Mouse (Mus musculus) stomach, embryonic 14.5 days (tissue): ENCODE measurements at regions not wholly inside any gene's neighbourhood (a gene's known extent, or its start where the extent isn't known, plus 50 kb on each side); places are given as distances from the start of the nearest gene placed in this dataset.

ENCODE experiments used
- ATAC-seq: fragments of 200-750 bp; cut with Nextera tagmentation; 2 replicates; pipeline ENCODE4 v1.8.0; 2017; ENCODE audit warnings: low read depth, moderate TSS enrichment; ENCODE audit not compliant: insufficient number of reproducible peaks, insufficient read depth, low FRiP score
- H3K27ac ChIP-seq: fragments of 300-500 bp; sonication (generic); 2 replicates; pipeline ENCODE4 v1.5.1; 2014; ENCODE audit warnings: mild to moderate bottlenecking, low read length, moderate library complexity, mixed read lengths
- H3K27me3 ChIP-seq: fragments of 300-500 bp; sonication (generic); 2 replicates; pipeline ENCODE4 v1.6.1; 2014; ENCODE audit warnings: low read length, control low read depth, mixed read lengths; ENCODE audit not compliant: control insufficient read depth, insufficient read depth
- H3K36me3 ChIP-seq: fragments of 300-500 bp; sonication (generic); 2 replicates; pipeline ENCODE4 v1.6.1; 2014; ENCODE audit warnings: mild to moderate bottlenecking, control low read depth, low read length, moderate library complexity, mixed read lengths; ENCODE audit not compliant: control insufficient read depth, insufficient read depth
- H3K4me1 ChIP-seq: fragments of 300-500 bp; sonication (generic); 2 replicates; pipeline ENCODE4 v1.6.1; 2014; ENCODE audit warnings: low read length, control low read depth, mixed read lengths; ENCODE audit not compliant: control insufficient read depth, insufficient read depth
- H3K4me2 ChIP-seq: fragments of 300-500 bp; sonication (generic); replicated peaks from 2 replicates; pipeline ENCODE4 v1.6.1; 2014; ENCODE audit warnings: low read depth, low read length, control low read depth
- H3K4me3 ChIP-seq: fragments of 300-500 bp; sonication (generic); 2 replicates; pipeline ENCODE4 v1.5.1; 2014; ENCODE audit warnings: low read depth, low read length, control low read depth
- H3K9ac ChIP-seq: fragments of 300-500 bp; sonication (generic); replicated peaks from 2 replicates; pipeline ENCODE4 v1.6.1; 2014; ENCODE audit warnings: low read depth, mild to moderate bottlenecking, control low read depth, low read length, moderate library complexity, mixed read lengths
- H3K9me3 ChIP-seq: fragments of 300-500 bp; sonication (generic); 2 replicates; pipeline ENCODE4 v1.6.1; 2016; ENCODE audit warnings: low read depth, low read length, control low read depth; ENCODE audit not compliant: control insufficient read depth
- WGBS: fragments of 180-500 bp; shearing (Covaris S2); extraction: QIAGEN DNeasy Blood & Tissue Kit; methylation state at CpG from one replicate; pipeline ENCODE4 v1.1.7; 2014; 5-methylcytosine and 5-hydroxymethylcytosine counted together

- no peak overlapping the region for H3K9ac ChIP-seq
- no peak overlapping the region for H3K4me3 ChIP-seq
- H3K27me3 ChIP-seq = no peaks in the 10 kb centered on the region
- WGBS = 84% methylated on average over 6 of the region's 6 CpGs
- no peak overlapping the region for H3K27ac ChIP-seq
- ATAC-seq = no peak
- no peaks in the 10 kb centered on the region for H3K36me3 ChIP-seq
- peaks cover 3% of the 10 kb centered on the region; the same call in 1 of the 2 replicates for H3K9me3 ChIP-seq
- no peak overlapping the region for H3K4me2 ChIP-seq
- H3K4me1 ChIP-seq = 0 out of 2 replicates have a peak, but pooled peaks cover 3% of the 10 kb centered on the region
Measured at GRCm38 (mm10) chr3:37956543-37956942, 232.3 kb upstream of the Gm5148 start.

DNA sequence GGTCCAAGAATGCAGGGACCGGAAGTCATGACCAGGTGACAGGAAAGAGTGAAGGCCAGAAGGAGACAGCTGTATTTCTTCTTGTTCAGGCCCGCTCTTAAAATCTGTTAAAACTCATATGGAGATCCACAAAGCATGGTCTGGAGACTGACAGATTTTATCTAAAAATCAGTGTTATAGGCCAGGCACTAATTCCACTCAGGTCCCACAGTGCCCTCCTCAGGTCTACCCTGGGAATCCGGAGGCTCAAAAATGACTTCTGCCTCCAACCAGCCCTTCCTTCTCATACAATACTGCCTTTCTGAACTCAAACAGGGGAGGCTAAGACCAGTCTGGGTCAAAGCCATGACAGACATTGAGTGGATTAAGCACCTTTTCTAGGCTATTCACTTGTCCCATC is 228.6 kb upstream of the Gm5148 start:
- peaks cover 3% of the 10 kb centered on the region; the same call in 1 of the 2 replicates for H3K9me3 ChIP-seq
- no peaks in the 10 kb centered on the region for H3K36me3 ChIP-seq
- ATAC-seq = no peak
- WGBS = 40% methylated on average over 3 of the region's 3 CpGs
- H3K27ac ChIP-seq = no peak overlapping the region
- H3K4me2 ChIP-seq = no peak overlapping the region
- no peaks in the 10 kb centered on the region for H3K27me3 ChIP-seq
- H3K9ac ChIP-seq = no peak overlapping the region
- no peak overlapping the region for H3K4me3 ChIP-seq
- H3K4me1 ChIP-seq = no peaks in the 10 kb centered on the region

- H3K4me2 ChIP-seq = no peak overlapping the region
- H3K4me3 ChIP-seq = no peak overlapping the region
- H3K27ac ChIP-seq = no peak overlapping the region
- no peak for ATAC-seq
- H3K9me3 ChIP-seq = peaks cover 3% of the 10 kb centered on the region; the same call in 1 of the 2 replicates
- no peaks in the 10 kb centered on the region for H3K27me3 ChIP-seq
- no peak overlapping the region for H3K9ac ChIP-seq
- no peaks in the 10 kb centered on the region for H3K4me1 ChIP-seq
- no peaks in the 10 kb centered on the region for H3K36me3 ChIP-seq
Measured at GRCm38 (mm10) chr3:37952251-37952650, 228.0 kb upstream of the Gm5148 start.

- H3K4me3 ChIP-seq = no peak overlapping the region
- H3K27ac ChIP-seq = no peak overlapping the region
- no peak for ATAC-seq
- no peaks in the 10 kb centered on the region for H3K9me3 ChIP-seq
- no peaks in the 10 kb centered on the region for H3K36me3 ChIP-seq
- no peaks in the 10 kb centered on the region for H3K27me3 ChIP-seq
- peaks cover 4% of the 10 kb centered on the region for H3K4me1 ChIP-seq
- no peak overlapping the region for H3K9ac ChIP-seq
- no peak overlapping the region for H3K4me2 ChIP-seq
Measured at GRCm38 (mm10) chr3:37943661-37944060, 219.4 kb upstream of the Gm5148 start.

- 77% methylated on average over 3 of the region's 3 CpGs for WGBS
- Histone ChIP-seq H3K27me3 (no peaks in the 10 kb centered on the region), H3K27ac (no peak overlapping the region)
Measured at GRCm38 (mm10) chr3:37940016-37940415, 215.7 kb upstream of the Gm5148 start.

DNA sequence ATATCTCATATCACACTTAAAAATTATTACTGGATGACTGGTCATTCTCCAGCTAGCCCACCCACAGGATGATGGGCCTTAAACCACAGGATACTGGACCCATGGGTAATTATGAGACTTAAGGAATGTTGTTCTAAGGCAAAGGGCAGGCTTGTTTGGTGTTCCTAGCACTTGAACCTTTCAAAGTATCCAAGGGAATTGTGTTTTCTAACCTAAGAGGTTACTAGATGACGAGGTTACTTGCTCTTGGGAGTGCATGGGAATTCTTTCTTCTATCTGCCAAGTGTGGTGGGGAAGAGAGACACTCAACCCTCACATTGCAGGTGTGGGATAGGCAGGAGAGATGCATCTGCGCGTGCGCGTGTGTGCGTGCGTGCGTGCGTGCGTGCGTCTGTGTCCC is 214.6 kb upstream of the Gm5148 start:
- no peaks in the 10 kb centered on the region for H3K27me3 ChIP-seq
- H3K4me2 ChIP-seq = no peak overlapping the region
- H3K27ac ChIP-seq = no peak overlapping the region
- no peaks in the 10 kb centered on the region for H3K9me3 ChIP-seq
- no peak overlapping the region for H3K4me3 ChIP-seq
- H3K4me1 ChIP-seq = peaks cover 32% of the 10 kb centered on the region
- no peaks in the 10 kb centered on the region for H3K36me3 ChIP-seq
- ATAC-seq = no peak
- no peak overlapping the region for H3K9ac ChIP-seq
- 91% methylated on average over 11 of the region's 11 CpGs for WGBS

More at GRCm38 (mm10) chr3:37940016-37940415, 215.7 kb upstream of the Gm5148 start:
- no peak overlapping the region for H3K4me3 ChIP-seq
- H3K9me3 ChIP-seq = no peaks in the 10 kb centered on the region
- no peak overlapping the region for H3K4me2 ChIP-seq
- H3K9ac ChIP-seq = no peak overlapping the region
- no peak for ATAC-seq
- peaks cover 26% of the 10 kb centered on the region for H3K4me1 ChIP-seq
- no peaks in the 10 kb centered on the region for H3K36me3 ChIP-seq

GRCm38 (mm10) chr3:37938284-37938596 is 213.9 kb upstream of the Gm5148 start:
- Histone ChIP-seq H3K4me3 (no peak overlapping the region), H3K9me3 (no peaks in the 10 kb centered on the region), H3K27me3 (no peaks in the 10 kb centered on the region), H3K4me1 (peaks cover 32% of the 10 kb centered on the region), H3K4me2 (no peak overlapping the region), H3K9ac (no peak overlapping the region), H3K27ac (no peak overlapping the region), H3K36me3 (no peaks in the 10 kb centered on the region)
- no peak for ATAC-seq
- 7% methylated on average over 3 of the region's 3 CpGs for WGBS

- no peaks in the 10 kb centered on the region for H3K27me3 ChIP-seq
- no peak overlapping the region for H3K9ac ChIP-seq
- H3K36me3 ChIP-seq = no peaks in the 10 kb centered on the region
- peaks cover 32% of the 10 kb centered on the region for H3K4me1 ChIP-seq
- H3K27ac ChIP-seq = peak overlapping the region; percentile 21; the same call in 1 of the 2 replicates
- no peak overlapping the region for H3K4me2 ChIP-seq
- no peak overlapping the region for H3K4me3 ChIP-seq
- no peaks in the 10 kb centered on the region for H3K9me3 ChIP-seq
- no peak for ATAC-seq
- 42% methylated on average over 11 of the region's 11 CpGs for WGBS
Measured at GRCm38 (mm10) chr3:37937381-37938283, 213.3 kb upstream of the Gm5148 start.
